Mouse (Mus musculus) embryo, embryonic 10.5 days (tissue): ENCODE measurements around the gene Arrdc1.
A peak's percentile ranks its signal among the peaks of the same experiment; 100 is the strongest.

Experiments used
- DNase-seq: peaks from one replicate; pipeline ENCODE4 v3.0.0-alpha.2; 2015; ENCODE audit warnings: low spot score

Arrdc1 gene

DNA sequence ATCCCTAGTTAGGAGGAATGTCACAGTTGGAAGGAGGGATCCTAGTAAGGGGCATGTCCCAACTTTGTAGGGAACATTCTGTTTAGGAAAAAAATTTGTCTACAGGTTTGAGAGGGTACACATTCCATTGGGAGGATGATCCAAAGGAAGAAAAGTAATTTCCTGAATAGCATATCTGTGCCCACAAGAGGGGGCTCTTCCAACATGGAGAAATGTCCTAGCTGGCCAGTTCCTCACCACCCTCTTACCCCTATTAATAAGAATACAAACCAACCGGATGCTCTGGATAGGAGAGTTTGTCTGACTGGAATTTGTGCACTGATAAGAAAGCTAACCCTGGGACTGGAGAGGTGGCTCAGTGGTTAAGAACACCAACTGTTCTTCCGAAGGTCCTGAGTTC, 11.5 kb downstream of the Arrdc1 start:
- DNase-seq = peak; percentile 32

DNA sequence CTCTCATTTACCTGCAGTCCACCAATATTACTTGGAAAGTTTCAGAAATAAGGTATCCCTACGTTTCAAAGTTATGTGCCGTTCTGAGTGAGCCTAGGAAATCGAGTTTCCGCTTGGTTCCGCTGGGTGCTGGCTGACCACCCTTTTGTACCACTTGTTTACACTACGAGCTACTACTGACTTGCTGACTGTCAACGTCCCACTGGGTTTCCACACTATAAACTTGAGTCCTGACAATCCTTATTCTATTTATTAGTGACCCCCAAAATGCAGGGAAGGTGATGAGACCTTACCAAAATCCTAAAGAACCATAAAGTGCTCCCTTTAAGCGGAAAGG, 15.2 kb downstream of the Arrdc1 start:
- no peak for DNase-seq

GRCm38 (mm10) chr2:24918930-24919838, 15.9 kb downstream of the Arrdc1 start, which contains the start of gene Ehmt1:
Gene Ehmt1 (minus strand): TSS chr2:24919614.
- peak; percentile 95 for DNase-seq

GRCm38 (mm10) chr2:24914762-24915161, 20.3 kb downstream of the Arrdc1 start:
- DNase-seq = no peak

- DNase-seq = no peak
Observed at GRCm38 (mm10) chr2:24912589-24912988, 22.5 kb downstream of the Arrdc1 start.

DNA sequence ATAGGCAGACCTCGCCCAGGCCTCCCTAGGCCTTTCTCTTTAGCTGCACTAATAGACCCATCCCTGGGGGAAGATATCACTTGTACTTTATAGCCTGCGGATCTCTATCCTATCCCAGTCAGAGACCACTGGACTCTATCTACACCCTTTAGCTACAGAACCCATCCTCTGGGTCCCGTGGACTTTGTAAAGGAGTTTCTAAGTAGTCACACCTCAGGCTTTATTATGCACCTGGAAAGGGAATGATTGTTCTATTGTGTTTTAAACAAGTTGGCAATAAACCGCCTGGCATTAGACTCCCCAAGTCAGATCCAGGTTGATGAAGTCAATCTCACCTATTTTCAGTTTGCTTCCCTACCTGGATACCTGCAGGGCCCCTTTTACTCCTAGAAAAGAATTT, 22.9 kb downstream of the Arrdc1 start:
- no peak for DNase-seq

GRCm38 (mm10) chr2:24910481-24910880, 24.6 kb downstream of the Arrdc1 start:
- DNase-seq = no peak

DNA sequence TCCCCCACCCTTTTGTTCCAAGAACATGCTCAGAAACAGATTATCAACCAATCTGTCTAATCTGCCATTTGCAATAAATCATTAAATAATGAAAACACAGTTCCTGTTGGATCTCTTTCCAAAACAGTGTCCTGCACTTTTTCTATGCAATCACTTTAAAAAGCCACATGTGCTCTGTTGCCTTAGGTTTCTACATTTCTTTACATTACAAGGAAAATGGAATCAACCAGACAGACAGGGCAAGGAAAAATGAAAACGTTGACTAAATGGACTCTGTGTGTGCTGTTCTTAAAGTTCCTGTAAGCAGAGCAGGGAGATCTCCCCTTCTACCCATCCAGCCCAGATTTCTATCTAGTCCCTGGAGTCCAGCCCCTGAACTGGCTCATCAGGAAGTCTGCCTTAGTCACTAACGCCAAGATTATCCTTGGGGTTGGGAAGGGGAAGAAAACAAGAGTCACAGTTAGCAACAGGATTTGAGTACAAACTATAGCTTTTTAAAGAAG, 29.3 kb downstream of the Arrdc1 start:
- peak; percentile 12 for DNase-seq

DNA sequence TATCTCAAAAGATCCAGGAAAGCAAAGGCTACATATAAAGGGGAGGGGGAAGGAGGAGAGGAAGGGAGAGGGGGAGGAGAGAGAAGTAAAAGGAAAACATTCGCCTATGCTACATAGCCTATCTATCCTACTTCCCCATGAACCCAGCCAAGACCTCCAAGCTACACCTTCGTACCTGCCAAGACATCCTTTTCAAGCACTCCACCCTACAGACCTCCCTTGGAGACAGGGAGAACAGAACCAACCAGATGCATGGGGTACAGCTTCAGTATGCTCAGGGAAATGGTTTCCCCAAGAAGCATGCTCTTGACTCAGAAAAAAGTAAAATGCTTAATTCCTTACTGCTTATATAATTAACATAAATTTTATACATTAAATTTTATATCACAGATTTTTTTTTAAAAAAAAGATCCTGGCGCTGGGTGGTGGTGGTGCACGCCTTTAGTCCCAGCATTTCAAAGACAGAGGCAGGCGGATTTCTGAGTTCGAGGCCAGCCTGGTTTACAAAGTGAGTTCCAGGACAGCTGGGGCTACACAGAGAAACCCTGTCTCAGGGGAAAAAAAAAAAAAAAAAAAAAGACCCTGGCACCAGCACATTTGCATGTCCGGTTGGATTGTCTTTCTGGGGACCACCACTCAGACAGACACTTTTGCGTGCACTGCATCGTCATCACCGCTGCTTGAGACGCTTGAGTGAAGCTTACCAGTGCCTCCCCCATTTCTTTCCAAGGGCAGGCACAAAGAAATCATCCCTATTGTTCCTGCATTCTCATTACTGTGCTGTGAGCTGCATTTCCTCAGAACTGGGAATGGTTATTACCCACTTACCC, 30.0 kb downstream of the Arrdc1 start:
- peak; percentile 52 for DNase-seq

DNA sequence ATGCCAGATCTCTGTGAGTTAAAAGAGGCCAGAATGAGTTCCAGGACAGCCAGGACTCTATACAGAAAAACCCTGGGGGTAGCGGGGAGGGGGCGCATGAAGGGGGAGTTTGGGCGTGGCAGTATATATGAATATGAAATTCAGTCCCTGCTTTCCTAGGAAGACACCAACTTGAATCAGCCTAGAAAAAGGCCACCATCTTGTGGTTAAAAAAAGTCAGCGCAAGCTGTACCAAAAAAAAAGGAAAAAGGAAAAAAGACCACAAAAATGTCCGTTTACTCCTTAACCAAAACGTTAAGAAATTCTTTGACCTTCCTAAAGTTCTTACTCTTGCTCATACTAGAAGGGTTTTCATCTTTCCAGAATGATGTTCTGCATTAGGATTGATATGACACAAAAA, 32.1 kb downstream of the Arrdc1 start:
- DNase-seq = no peak

DNA sequence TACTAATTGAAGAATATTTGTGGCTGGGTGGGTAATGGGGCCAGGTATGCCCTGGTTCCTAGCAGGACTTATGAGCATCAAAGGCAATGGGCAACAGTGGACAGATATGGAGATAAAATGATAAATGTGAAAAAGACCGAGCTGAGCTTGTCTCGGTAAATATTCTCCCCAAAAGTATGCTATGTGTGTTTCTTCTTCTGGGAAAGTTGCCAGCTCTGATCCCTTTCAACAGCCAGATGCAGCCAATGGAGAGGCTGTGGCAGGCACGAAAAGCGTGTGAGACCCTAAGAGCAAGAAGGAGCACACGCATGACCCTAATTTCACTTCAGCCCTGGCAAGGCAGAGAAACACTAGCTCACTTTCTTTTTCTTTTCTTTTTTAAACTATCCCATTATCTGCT, 34.0 kb downstream of the Arrdc1 start:
- DNase-seq = no peak

DNA sequence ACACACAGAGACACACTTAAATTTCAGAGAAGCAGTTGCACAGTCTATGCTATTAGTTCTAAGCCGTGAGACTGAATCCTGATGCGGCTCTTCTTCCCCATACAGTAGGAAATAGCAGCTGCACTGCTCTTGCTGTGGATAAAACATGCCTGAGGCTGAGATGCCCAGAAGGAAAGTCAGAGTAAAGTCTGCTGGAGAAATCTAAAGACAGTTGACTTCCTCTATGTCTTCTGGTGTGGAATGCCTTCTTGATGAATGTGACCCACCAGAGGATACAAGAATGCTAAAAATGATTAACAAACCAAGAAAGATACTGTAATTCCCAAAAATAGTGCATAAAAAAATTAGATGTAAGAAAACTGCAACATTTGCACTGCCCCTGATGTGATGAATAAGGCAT, 35.8 kb downstream of the Arrdc1 start:
- no peak for DNase-seq

DNA sequence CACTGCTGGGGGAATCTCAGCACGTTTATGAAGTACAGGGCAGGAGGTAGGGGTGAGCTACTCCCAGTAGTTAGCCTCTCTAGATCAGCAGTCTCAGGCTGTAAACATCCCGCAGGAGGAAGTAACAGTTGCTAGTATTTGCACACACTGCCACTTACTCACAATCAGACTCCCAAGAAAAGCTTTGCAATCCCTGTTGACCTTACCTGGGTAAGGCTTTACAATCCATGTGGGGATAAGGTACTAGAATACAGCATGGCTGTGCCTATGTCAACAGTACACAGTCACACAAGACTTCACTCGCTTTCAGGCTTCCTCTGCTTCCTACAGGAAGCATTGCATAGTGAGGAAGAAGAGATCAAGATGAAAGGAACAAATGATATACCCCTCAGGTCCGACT, 38.3 kb downstream of the Arrdc1 start:
- DNase-seq = no peak

- no peak for DNase-seq
Observed at GRCm38 (mm10) chr2:24894211-24894610, 40.8 kb downstream of the Arrdc1 start.

GRCm38 (mm10) chr2:24892318-24892717, 42.7 kb downstream of the Arrdc1 start:
- no peak for DNase-seq

GRCm38 (mm10) chr2:24890541-24891447, 44.3 kb downstream of the Arrdc1 start:
- no peak for DNase-seq

- no peak for DNase-seq
Observed at GRCm38 (mm10) chr2:24888895-24889294, 46.2 kb downstream of the Arrdc1 start.

DNA sequence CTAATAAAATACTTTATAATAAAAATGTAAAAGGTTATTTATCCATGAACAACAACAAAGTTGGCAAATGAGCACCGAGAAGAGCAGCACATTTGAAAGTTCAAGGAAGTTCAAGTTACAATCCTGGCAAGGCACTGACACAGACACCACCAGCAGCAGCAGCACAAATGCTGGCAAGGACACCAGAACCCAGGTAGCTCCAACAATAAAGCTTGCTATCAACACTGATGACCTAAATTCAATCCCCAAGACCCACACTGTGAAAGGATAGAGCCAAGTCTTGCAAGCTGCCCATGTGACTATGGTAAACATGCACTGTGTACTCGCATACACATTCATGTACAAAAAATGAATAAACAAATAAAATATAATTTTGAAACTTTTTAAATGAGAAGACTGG, 54.4 kb downstream of the Arrdc1 start:
- no peak for DNase-seq
